Mouse (Mus musculus): Measurements from ENCODE around the gene Rab3d.

- no peak for TF ChIP-seq CTCF (IDR thresholded peaks at IDR 0.05; ENCODE audit: borderline replicate concordance, extremely low read depth, insufficient read depth, insufficient read length)
- no peak for TF ChIP-seq POLR2A (IDR thresholded peaks at IDR 0.05; ENCODE audit: borderline replicate concordance, extremely low read depth, insufficient read depth, insufficient read length, poor library complexity, severe bottlenecking)
Measured at GRCm38 (mm10) chr9:21926155-21926554, 8.2 kb upstream of the Rab3d start.

Measured in brain, embryonic 14.5 days (tissue).